Mouse (Mus musculus): Measurements from ENCODE around the gene Art3. TPM values are rescaled to one million over a fixed set of nuclear protein-coding genes. Genes with fewer than 3 reads are reported as not detected.
A peak's percentile ranks its signal among the peaks of the same experiment; 100 is the strongest.

The Art3 gene
- 2.5 and 2.6 TPM in 2 replicates for polyA plus RNA-seq (2014; fragmentation: Nextera tagmentation; extraction: Ambion mirVana)

DNA sequence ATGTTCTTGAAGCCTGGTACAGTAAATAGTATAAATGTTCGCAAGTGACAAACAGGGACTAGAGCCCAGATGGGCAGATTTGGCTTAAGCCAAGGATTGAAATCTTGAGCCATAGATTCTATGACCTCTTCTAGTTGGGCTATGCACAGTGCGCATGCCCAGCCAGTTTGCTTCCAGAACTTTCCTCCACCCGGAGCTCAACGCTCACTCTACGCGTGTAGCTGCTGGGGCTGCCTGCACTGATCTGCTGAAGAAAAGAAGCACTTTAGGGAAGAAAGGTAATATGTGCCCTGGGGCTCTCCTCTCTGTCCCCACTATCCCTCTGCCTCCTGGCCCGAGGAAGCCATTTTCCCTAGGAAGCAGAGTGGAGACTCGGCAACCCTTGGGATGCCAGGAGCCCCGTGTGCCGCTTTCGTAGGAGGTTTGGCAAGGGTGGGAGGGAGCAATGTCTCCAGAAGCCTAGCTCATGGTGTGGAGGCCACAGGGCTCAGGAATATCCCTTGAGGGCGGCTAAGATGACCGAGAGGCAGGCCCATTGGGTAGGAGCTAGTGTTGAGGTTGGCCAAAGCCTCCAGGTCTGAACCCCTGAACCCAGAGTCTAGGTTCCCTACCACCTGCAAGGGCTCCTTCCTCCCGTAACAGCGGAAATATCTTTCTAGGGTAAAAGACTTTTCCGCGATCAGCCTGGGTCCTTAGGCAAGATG, at the start of gene Art3:
TSS of gene Art3 (plus strand) at position 193 of the 704 bp plus-strand sequence.
- Histone ChIP-seq H3K36me3 (ENCODE audit: control insufficient read depth, insufficient read depth, low read length) (no peaks in the 10 kb centered on the region), H3K9ac (ENCODE audit: low read length) (0 out of 2 replicates have a peak within 1 kb of the TSS, but pooled peaks have one; percentile 10), H3K27ac (ENCODE audit: low read depth) (peak within 1 kb of the TSS; percentile 82), H3K9me3 (ENCODE audit: control insufficient read depth, low read length) (no peaks in the 10 kb centered on the region), H3K4me2 (ENCODE audit: low read length) (peak within 1 kb of the TSS; percentile 22), H3K27me3 (replicated peaks; ENCODE audit: control insufficient read depth, insufficient read depth, low read length) (no peaks in the 10 kb centered on the region), H3K4me1 (replicated peaks; ENCODE audit: control insufficient read depth, insufficient read depth, low read length) (peaks cover 5% of the 10 kb centered on the region; the same call in 1 of the 2 replicates), H3K4me3 (ENCODE audit: low read depth, low read length) (no peak within 1 kb of the TSS)
- 86% methylated on average over 17 of the region's 17 CpGs for WGBS
- DNase-seq (ENCODE audit: low spot score) (no peak), ATAC-seq (replicated peaks; ENCODE audit: low FRiP score, low TSS enrichment, low read depth) (no peak)

DNA sequence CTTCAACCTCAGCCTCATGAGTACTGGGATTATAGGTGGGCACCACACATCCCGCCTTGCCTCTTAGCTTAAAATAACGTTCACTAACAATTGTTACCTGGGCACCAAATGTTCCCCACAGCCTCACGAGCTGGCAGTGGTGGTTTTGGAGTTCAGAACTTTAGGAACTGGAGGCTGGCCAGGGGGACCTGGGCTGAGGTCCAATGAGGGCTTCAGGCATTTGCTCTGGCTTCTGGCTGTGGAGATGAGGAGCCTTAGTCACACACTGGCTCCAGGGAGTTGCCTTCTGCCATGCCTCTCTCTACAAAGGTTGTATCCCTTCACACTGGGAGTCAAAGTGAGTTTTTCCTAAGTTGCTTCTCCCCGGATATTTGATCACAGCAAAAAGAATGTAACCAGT, 49.1 kb upstream of the Art3 start:
- Histone ChIP-seq H3K27me3 (replicated peaks; ENCODE audit: control insufficient read depth, insufficient read depth, low read length) (no peaks in the 10 kb centered on the region), H3K9me3 (ENCODE audit: control insufficient read depth, low read length) (no peaks in the 10 kb centered on the region), H3K9ac (ENCODE audit: low read length) (no peak overlapping the region), H3K4me3 (ENCODE audit: low read depth, low read length) (no peak overlapping the region), H3K27ac (ENCODE audit: low read depth) (no peak overlapping the region), H3K36me3 (ENCODE audit: control insufficient read depth, insufficient read depth, low read length) (peaks cover 37% of the 10 kb centered on the region), H3K4me2 (ENCODE audit: low read length) (no peak overlapping the region), H3K4me1 (replicated peaks; ENCODE audit: control insufficient read depth, insufficient read depth, low read length) (peaks cover 12% of the 10 kb centered on the region)
- DNase-seq (ENCODE audit: low spot score): no peak
- ATAC-seq (replicated peaks; ENCODE audit: low FRiP score, low TSS enrichment, low read depth): no peak
- 79% methylated on average over 4 of the region's 4 CpGs for WGBS

DNA sequence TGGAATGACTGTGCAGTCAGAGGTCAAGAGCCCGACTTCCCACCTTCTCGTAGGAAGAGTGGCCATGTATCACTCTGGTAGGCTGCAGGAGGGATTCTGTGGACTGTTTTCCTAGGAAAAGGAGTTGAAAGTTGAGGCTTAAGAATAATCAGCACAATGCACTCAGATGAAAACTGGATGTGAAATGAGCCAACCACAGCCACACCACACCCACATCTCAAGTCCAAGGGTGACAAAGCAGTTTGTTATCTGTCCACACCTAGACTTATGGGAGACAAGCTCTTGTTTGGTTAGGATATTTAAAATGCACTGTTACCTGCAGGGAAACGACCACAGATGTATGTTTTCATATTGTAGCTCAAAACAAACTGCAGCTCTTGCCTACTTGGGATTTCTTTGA, 48.5 kb upstream of the Art3 start:
- Histone ChIP-seq H3K36me3 (ENCODE audit: control insufficient read depth, insufficient read depth, low read length) (peaks cover 42% of the 10 kb centered on the region), H3K9me3 (ENCODE audit: control insufficient read depth, low read length) (no peaks in the 10 kb centered on the region), H3K4me1 (replicated peaks; ENCODE audit: control insufficient read depth, insufficient read depth, low read length) (peaks cover 12% of the 10 kb centered on the region), H3K9ac (ENCODE audit: low read length) (no peak overlapping the region), H3K27ac (ENCODE audit: low read depth) (no peak overlapping the region), H3K27me3 (replicated peaks; ENCODE audit: control insufficient read depth, insufficient read depth, low read length) (no peaks in the 10 kb centered on the region), H3K4me3 (ENCODE audit: low read depth, low read length) (no peak overlapping the region), H3K4me2 (ENCODE audit: low read length) (no peak overlapping the region)
- ATAC-seq (replicated peaks; ENCODE audit: low FRiP score, low TSS enrichment, low read depth) (no peak), DNase-seq (ENCODE audit: low spot score) (no peak)
- 51% methylated on average over 3 of the region's 3 CpGs for WGBS

- 84% methylated on average over 6 of the region's 6 CpGs for WGBS
- H3K9ac ChIP-seq (ENCODE audit: low read length): no peak overlapping the region
- H3K4me1 ChIP-seq (replicated peaks; ENCODE audit: control insufficient read depth, insufficient read depth, low read length): 0 out of 2 replicates have a peak, but pooled peaks cover under 1% of the 10 kb centered on the region
- no peak overlapping the region for H3K4me2 ChIP-seq (ENCODE audit: low read length)
- H3K9me3 ChIP-seq (ENCODE audit: control insufficient read depth, low read length): no peaks in the 10 kb centered on the region
- no peak for DNase-seq (ENCODE audit: low spot score)
- H3K4me3 ChIP-seq (ENCODE audit: low read depth, low read length): no peak overlapping the region
- peaks cover 86% of the 10 kb centered on the region for H3K36me3 ChIP-seq (ENCODE audit: control insufficient read depth, insufficient read depth, low read length)
- H3K27ac ChIP-seq (ENCODE audit: low read depth): no peak overlapping the region
- ATAC-seq (replicated peaks; ENCODE audit: low FRiP score, low TSS enrichment, low read depth): no peak
- H3K27me3 ChIP-seq (replicated peaks; ENCODE audit: control insufficient read depth, insufficient read depth, low read length): no peaks in the 10 kb centered on the region
These were observed 43.8 kb upstream of the Art3 start for GRCm38 (mm10) chr5:92287840-92288239.

DNA sequence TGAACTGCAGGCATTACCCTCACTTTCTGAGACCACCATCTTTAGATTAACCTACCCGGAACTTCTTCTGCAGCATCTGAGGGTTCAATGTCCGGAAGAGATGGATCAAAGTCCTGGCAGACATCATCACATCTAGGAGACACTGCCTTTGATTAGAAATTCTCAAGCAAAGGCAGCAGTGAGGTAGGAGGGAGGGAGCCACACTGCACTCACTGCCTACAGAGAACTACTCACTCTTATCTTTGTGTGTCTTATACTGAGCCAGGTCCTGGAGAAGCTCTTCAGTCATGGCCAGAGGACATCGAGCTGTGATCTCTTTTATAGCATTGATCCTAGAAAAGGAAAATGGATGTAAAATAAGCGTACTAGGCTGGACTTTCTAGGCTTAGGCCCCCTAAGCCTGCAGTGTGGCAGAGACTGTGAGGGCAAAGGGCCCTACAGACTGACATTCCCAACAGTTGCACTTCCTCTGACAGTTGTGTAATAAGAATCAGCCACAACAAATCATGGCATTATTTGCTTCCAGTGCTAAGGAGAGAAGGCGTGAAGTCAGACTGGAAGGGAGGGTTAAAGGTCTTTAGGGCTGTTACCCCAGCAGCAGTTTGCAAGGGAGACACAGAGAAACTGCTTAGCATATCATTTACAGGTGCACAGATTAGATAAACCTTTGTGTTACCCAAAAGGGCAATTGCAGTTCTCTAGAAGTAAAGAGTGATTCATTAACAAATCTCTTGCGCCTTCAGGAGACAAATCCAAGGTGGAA, 39.8 kb upstream of the Art3 start:
- Histone ChIP-seq H3K4me3 (ENCODE audit: low read depth, low read length) (no peak overlapping the region), H3K36me3 (ENCODE audit: control insufficient read depth, insufficient read depth, low read length) (peaks cover 95% of the 10 kb centered on the region), H3K9ac (ENCODE audit: low read length) (no peak overlapping the region), H3K4me1 (replicated peaks; ENCODE audit: control insufficient read depth, insufficient read depth, low read length) (no peaks in the 10 kb centered on the region), H3K27ac (ENCODE audit: low read depth) (no peak overlapping the region), H3K27me3 (replicated peaks; ENCODE audit: control insufficient read depth, insufficient read depth, low read length) (no peaks in the 10 kb centered on the region), H3K4me2 (ENCODE audit: low read length) (no peak overlapping the region), H3K9me3 (ENCODE audit: control insufficient read depth, low read length) (no peaks in the 10 kb centered on the region)
- WGBS: 79% methylated on average over 6 of the region's 6 CpGs
- DNase-seq (ENCODE audit: low spot score) (no peak), ATAC-seq (replicated peaks; ENCODE audit: low FRiP score, low TSS enrichment, low read depth) (peak; percentile 80)

DNA sequence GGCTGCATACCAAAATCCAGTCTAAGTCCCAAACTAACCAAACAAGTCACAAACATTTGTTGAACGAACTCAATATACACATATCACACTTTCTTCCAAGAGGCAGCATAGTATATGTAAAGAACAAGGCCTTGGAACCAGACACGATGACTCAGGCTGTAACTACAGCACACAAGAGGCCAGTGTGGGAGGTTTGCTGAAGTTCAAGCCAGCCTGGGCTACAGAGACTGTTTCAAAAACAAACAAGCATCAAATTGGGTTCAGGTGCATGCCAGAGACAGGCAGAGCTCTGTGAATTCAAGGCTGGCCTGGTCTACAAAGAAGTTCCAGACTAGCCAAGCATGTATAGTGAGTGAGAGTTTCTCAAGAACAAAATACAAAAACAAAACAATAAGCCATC, 37.1 kb upstream of the Art3 start:
- DNase-seq (ENCODE audit: low spot score): no peak
- H3K9ac ChIP-seq (ENCODE audit: low read length): no peak overlapping the region
- no peaks in the 10 kb centered on the region for H3K9me3 ChIP-seq (ENCODE audit: control insufficient read depth, low read length)
- H3K4me3 ChIP-seq (ENCODE audit: low read depth, low read length): no peak overlapping the region
- 95% methylated on average over 2 of the region's 2 CpGs for WGBS
- peaks cover 87% of the 10 kb centered on the region for H3K36me3 ChIP-seq (ENCODE audit: control insufficient read depth, insufficient read depth, low read length)
- no peak for ATAC-seq (replicated peaks; ENCODE audit: low FRiP score, low TSS enrichment, low read depth)
- no peaks in the 10 kb centered on the region for H3K27me3 ChIP-seq (replicated peaks; ENCODE audit: control insufficient read depth, insufficient read depth, low read length)
- H3K4me2 ChIP-seq (ENCODE audit: low read length): no peak overlapping the region
- H3K27ac ChIP-seq (ENCODE audit: low read depth): no peak overlapping the region
- H3K4me1 ChIP-seq (replicated peaks; ENCODE audit: control insufficient read depth, insufficient read depth, low read length): no peaks in the 10 kb centered on the region

DNA sequence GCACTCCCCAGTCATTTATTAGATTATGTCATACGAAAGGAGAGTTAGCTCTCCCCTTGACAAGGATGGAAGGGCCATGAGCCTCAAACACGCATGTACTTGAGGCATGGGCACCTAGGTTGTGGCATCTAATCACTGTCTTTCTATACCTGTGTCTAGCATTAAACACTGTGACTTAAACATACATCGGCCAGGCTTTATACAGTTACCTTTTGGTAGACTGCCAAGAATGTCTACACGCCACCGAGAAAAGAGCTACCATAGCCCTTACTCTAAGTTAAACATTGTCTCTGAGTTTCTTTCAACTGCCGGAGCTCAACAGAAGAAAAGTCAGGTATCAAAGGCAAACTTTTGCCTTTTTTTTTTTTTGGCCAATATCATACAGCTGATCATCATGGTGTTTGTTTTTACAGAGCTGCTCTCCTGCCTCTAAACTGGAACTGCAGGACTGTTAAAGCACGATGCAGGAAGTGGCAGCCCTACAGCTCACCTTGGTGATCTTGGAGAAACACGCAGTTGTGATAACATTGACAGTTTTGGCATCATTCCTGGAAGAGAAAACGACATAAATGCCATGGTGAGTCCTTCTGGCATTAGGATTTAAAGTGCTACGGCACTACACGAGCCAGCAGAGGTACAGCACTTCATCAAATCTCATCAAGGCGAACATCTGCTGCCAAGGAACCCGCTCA, 29.3 kb upstream of the Art3 start:
- no peak overlapping the region for H3K4me3 ChIP-seq (ENCODE audit: low read depth, low read length)
- H3K27me3 ChIP-seq (replicated peaks; ENCODE audit: control insufficient read depth, insufficient read depth, low read length): no peaks in the 10 kb centered on the region
- 89% methylated on average over 13 of the region's 13 CpGs for WGBS
- H3K9me3 ChIP-seq (ENCODE audit: control insufficient read depth, low read length): no peaks in the 10 kb centered on the region
- no peaks in the 10 kb centered on the region for H3K4me1 ChIP-seq (replicated peaks; ENCODE audit: control insufficient read depth, insufficient read depth, low read length)
- no peak overlapping the region for H3K4me2 ChIP-seq (ENCODE audit: low read length)
- ATAC-seq (replicated peaks; ENCODE audit: low FRiP score, low TSS enrichment, low read depth) (no peak), DNase-seq (ENCODE audit: low spot score) (no peak)
- H3K27ac ChIP-seq (ENCODE audit: low read depth): no peak overlapping the region
- H3K9ac ChIP-seq (ENCODE audit: low read length): no peak overlapping the region
- peaks cover 82% of the 10 kb centered on the region for H3K36me3 ChIP-seq (ENCODE audit: control insufficient read depth, insufficient read depth, low read length)

- no peak overlapping the region for H3K9ac ChIP-seq (ENCODE audit: low read length)
These were observed 27.3 kb upstream of the Art3 start for GRCm38 (mm10) chr5:92304291-92304690.

More at GRCm38 (mm10) chr5:92304291-92304690, 27.3 kb upstream of the Art3 start:
- 76% methylated on average over 3 of the region's 3 CpGs for WGBS
- no peak for ATAC-seq (replicated peaks; ENCODE audit: low FRiP score, low TSS enrichment, low read depth)
- Histone ChIP-seq H3K27ac (ENCODE audit: low read depth) (no peak overlapping the region), H3K9me3 (ENCODE audit: control insufficient read depth, low read length) (no peaks in the 10 kb centered on the region), H3K4me1 (replicated peaks; ENCODE audit: control insufficient read depth, insufficient read depth, low read length) (peaks cover 7% of the 10 kb centered on the region; the same call in 1 of the 2 replicates), H3K27me3 (replicated peaks; ENCODE audit: control insufficient read depth, insufficient read depth, low read length) (no peaks in the 10 kb centered on the region), H3K36me3 (ENCODE audit: control insufficient read depth, insufficient read depth, low read length) (peaks cover 70% of the 10 kb centered on the region), H3K4me3 (ENCODE audit: low read depth, low read length) (no peak overlapping the region), H3K4me2 (ENCODE audit: low read length) (no peak overlapping the region)
- no peak for DNase-seq (ENCODE audit: low spot score)

Measured in intestine, embryonic 14.5 days (tissue).